Mouse (Mus musculus): ENCODE data around the gene Sorbs1. TPM values are rescaled to one million over a fixed set of nuclear protein-coding genes. Genes with fewer than 3 reads are reported as not detected.

The Sorbs1 gene
- polyA plus RNA-seq, 1 experiment from 2014 or later: 24.5 TPM

DNA sequence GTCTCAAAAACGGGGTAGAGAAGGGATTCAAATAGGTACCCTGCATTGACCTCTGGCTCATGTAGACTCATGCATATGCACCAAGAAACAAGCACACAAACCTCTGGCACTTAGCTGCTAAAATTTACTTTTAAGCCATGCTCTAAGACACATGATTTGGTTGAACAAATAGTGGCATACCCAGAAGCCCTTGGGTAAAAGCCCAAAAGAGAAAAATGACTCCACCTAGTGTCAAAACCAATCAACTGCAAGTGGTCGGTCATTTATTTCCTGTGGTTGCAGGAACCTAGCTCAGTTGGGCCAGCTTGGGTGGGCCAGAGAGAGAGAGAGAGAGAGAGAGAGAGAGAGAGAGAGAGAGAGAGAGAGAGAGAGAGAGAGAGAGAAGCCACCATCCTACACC, 109.0 kb downstream of the Sorbs1 start:
- Histone ChIP-seq H3K4me1 (peaks cover 10% of the 10 kb centered on the region), H3K9me3 (replicated peaks) (no peaks in the 10 kb centered on the region), H3K27me3 (ENCODE audit: low read depth, poor library complexity, severe bottlenecking) (no peaks in the 10 kb centered on the region), H3K36me3 (no peaks in the 10 kb centered on the region), H3K27ac (no peak overlapping the region), H3K4me3 (no peak overlapping the region)
- 81% methylated on average over 2 of the region's 2 CpGs for WGBS
- DNase-seq (ENCODE audit: low spot score): no peak

DNA sequence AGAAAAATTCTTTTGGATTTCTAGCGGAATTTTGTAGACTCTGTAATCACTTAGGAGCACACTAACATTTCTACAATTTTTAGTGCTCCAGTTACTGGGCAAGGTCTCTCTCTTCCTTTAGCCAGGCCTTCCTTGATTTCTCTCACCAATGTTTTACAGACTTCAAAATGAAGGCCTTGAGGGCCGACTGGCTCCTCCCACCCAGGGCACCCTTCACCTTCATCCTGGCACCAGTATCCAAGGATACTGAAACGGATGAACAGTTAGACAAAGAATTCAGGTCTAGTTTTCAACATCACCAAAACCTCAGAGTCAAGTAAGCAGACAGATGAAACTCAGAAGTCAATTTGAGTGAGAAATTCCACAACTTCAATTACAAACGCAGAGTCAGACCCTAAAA, 109.6 kb downstream of the Sorbs1 start:
- Histone ChIP-seq H3K9me3 (replicated peaks) (no peaks in the 10 kb centered on the region), H3K27ac (no peak overlapping the region), H3K4me3 (no peak overlapping the region), H3K4me1 (peaks cover 10% of the 10 kb centered on the region), H3K36me3 (no peaks in the 10 kb centered on the region), H3K27me3 (ENCODE audit: low read depth, poor library complexity, severe bottlenecking) (no peaks in the 10 kb centered on the region)
- DNase-seq (ENCODE audit: low spot score): no peak
- 93% methylated on average over 4 of the region's 4 CpGs for WGBS

DNA sequence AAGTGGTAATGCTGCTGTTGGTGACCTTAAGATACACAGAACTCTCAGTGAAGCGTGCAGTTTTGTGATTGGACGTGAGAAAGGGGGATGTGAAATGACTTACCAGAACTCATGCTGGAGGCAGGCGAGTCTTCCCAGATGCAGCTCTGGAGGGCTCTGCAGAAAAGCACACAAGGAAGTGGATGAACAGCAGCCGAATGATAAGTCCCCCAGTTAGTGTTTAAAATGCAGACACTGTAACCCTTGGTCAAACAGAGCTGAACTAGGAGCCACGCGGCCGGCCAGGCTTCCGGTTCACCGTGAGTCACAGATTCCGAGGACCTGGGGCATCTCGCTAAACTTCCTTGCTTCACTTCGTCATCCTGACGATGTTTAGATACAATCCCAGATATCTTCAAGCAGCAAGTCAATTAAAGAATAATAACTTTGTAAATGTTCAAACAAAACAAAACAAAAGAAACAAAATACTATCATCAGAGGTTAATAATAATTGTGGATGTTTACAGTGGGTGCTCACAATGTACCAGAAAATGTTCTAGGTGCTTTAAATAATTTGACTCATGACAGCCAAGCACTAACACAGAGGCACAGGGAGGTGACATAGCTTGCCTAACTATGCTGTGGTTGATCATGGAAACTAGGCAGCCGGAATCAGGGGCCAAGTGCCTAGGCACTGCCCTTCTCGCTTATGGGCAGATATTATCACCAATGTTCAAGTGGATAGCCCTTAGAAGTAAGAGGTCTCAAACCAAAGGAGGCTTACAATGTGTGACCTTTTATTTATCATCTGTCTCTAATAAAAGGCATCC, 111.2 kb downstream of the Sorbs1 start:
- Histone ChIP-seq H3K27ac (no peak overlapping the region), H3K4me3 (no peak overlapping the region), H3K4me1 (peaks cover 10% of the 10 kb centered on the region), H3K27me3 (ENCODE audit: low read depth, poor library complexity, severe bottlenecking) (no peaks in the 10 kb centered on the region), H3K36me3 (no peaks in the 10 kb centered on the region), H3K9me3 (replicated peaks) (no peaks in the 10 kb centered on the region)
- no peak for DNase-seq (ENCODE audit: low spot score)
- WGBS: 87% methylated on average over 15 of the region's 15 CpGs

GRCm38 (mm10) chr19:40401213-40401612, 112.4 kb downstream of the Sorbs1 start:
- no peak for DNase-seq (ENCODE audit: low spot score)
- H3K36me3 ChIP-seq: no peaks in the 10 kb centered on the region
- H3K4me3 ChIP-seq: no peak overlapping the region
- H3K4me1 ChIP-seq: peaks cover 10% of the 10 kb centered on the region
- WGBS: 94% methylated on average over 7 of the region's 7 CpGs
- H3K27ac ChIP-seq: no peak overlapping the region
- H3K27me3 ChIP-seq (ENCODE audit: low read depth, poor library complexity, severe bottlenecking): no peaks in the 10 kb centered on the region
- no peaks in the 10 kb centered on the region for H3K9me3 ChIP-seq (replicated peaks)

GRCm38 (mm10) chr19:40400426-40401030, 113.1 kb downstream of the Sorbs1 start:
- no peaks in the 10 kb centered on the region for H3K9me3 ChIP-seq (replicated peaks)
- DNase-seq (ENCODE audit: low spot score): no peak
- peaks cover 10% of the 10 kb centered on the region for H3K4me1 ChIP-seq
- no peaks in the 10 kb centered on the region for H3K27me3 ChIP-seq (ENCODE audit: low read depth, poor library complexity, severe bottlenecking)
- no peaks in the 10 kb centered on the region for H3K36me3 ChIP-seq
- H3K27ac ChIP-seq: no peak overlapping the region
- no peak overlapping the region for H3K4me3 ChIP-seq
- 66% methylated on average over 11 of the region's 11 CpGs for WGBS

DNA sequence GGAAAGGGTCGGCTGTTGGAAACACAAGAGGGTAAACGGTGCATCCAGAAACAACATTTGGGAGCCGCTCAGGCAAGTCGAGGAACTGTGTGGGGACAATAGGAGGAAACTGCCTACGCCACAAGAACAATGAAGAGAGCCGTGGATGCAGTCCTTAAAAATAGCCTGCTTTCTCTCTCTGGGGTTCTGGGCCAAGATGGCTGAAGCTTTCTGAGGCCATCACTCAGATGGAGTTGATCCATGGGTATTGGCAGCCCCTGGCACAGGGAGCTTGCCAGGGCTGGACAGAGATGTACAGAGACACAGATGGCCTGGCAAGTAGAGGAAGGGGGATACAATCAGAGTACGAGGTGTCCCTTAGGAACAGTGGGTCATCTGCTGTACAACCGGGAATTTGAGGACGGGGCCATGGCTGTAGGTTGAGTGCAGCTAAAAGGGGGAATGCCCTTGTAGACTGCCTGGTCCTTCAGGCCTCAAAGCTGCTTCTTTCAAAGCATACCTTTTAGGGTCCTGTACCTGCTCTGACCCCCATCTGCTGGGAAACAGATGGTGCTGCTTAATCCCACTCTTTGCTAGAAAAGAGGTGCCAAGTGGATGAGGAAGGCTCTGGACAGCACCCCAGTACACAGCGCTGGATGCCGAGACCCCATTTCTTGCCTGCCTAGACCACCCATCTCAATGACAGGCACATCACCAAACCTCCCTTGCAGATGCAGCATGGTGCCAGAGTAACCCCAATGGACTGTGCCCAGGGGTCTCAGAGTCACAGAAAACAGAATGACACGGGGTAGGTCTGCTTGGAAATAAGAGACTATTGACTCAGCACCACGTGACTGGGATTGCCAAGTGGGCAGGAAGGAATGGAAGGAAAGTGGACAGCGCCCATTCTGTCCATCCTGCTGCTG, 117.6 kb downstream of the Sorbs1 start:
- no peaks in the 10 kb centered on the region for H3K27me3 ChIP-seq (ENCODE audit: low read depth, poor library complexity, severe bottlenecking)
- no peak overlapping the region for H3K4me3 ChIP-seq
- no peak for DNase-seq (ENCODE audit: low spot score)
- WGBS: 91% methylated on average over 14 of the region's 14 CpGs
- peak overlapping the region; percentile 34; the same call in 1 of the 2 replicates for H3K27ac ChIP-seq
- no peaks in the 10 kb centered on the region for H3K9me3 ChIP-seq (replicated peaks)
- peaks cover 14% of the 10 kb centered on the region for H3K4me1 ChIP-seq
- no peaks in the 10 kb centered on the region for H3K36me3 ChIP-seq

- 88% methylated on average over 12 of the region's 12 CpGs for WGBS
- no peaks in the 10 kb centered on the region for H3K36me3 ChIP-seq
- H3K9me3 ChIP-seq (replicated peaks): no peaks in the 10 kb centered on the region
- H3K4me1 ChIP-seq: peaks cover 14% of the 10 kb centered on the region
- no peak for DNase-seq (ENCODE audit: low spot score)
- no peak overlapping the region for H3K4me3 ChIP-seq
- peak overlapping the region; percentile 34; the same call in 1 of the 2 replicates for H3K27ac ChIP-seq
- H3K27me3 ChIP-seq (ENCODE audit: low read depth, poor library complexity, severe bottlenecking): no peaks in the 10 kb centered on the region
Observed at GRCm38 (mm10) chr19:40395321-40395695, 118.3 kb downstream of the Sorbs1 start.

GRCm38 (mm10) chr19:40394555-40395320, 118.8 kb downstream of the Sorbs1 start:
- Histone ChIP-seq H3K27ac (peak overlapping the region; percentile 34; the same call in 1 of the 2 replicates), H3K4me3 (no peak overlapping the region), H3K36me3 (no peaks in the 10 kb centered on the region), H3K27me3 (ENCODE audit: low read depth, poor library complexity, severe bottlenecking) (no peaks in the 10 kb centered on the region), H3K4me1 (peaks cover 14% of the 10 kb centered on the region), H3K9me3 (replicated peaks) (no peaks in the 10 kb centered on the region)
- no peak for DNase-seq (ENCODE audit: low spot score)
- 64% methylated on average over 10 of the region's 10 CpGs for WGBS

DNA sequence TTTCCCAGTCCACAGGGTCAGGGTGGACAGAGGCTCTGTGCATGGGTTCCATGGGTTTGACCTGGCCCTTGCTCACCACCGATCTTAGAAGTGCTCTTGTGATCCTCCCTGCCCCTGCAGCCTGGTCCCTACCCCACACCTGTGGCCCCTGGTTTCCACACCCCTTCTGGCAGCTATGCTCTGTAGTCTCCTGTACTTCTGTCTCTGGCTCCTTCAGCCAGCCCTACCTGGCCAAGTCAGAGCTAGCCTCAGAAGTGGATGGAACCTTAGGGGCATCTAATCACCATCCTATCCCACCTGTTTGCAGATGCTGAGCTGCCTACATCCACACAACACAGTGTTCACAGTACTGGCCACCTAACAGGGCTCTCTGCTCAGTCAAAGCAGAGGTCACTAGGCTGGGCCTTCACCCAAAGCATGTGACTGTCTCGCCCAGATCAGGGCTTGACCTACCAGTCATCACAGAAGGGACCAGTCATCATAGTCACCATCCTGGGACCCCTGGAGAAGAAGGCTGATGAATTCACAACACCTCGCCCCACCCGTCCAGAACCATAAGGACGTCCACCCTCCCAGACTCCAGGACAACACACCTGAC, 120.7 kb downstream of the Sorbs1 start:
- Histone ChIP-seq H3K27me3 (ENCODE audit: low read depth, poor library complexity, severe bottlenecking) (no peaks in the 10 kb centered on the region), H3K4me1 (peaks cover 14% of the 10 kb centered on the region), H3K36me3 (no peaks in the 10 kb centered on the region), H3K4me3 (no peak overlapping the region), H3K9me3 (replicated peaks) (no peaks in the 10 kb centered on the region), H3K27ac (no peak overlapping the region)
- DNase-seq (ENCODE audit: low spot score): no peak
- WGBS: 91% methylated on average over 5 of the region's 5 CpGs

DNA sequence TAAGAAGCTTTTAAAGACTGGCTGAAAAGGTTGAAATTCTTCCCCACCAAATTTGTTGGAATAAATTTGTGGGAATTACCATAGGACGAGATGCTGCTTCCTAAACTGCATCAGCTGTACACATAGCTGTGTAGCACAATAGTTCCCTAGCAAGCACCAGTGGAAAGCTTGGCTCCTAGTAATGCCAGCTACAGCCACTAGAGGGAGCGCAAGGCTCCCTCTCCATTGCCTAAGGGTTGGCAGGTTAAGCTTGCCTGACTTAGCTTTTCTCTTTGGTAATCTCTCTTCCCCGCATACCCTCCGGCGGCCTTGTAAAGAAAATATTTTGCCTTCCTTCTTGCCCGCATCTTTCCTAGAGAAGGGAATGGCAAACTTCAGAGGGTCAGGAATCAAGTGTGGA, 122.1 kb downstream of the Sorbs1 start:
- peak; percentile 82 for DNase-seq (ENCODE audit: low spot score)
- Histone ChIP-seq H3K9me3 (replicated peaks) (no peaks in the 10 kb centered on the region), H3K4me3 (no peak overlapping the region), H3K4me1 (peaks cover 14% of the 10 kb centered on the region), H3K27me3 (ENCODE audit: low read depth, poor library complexity, severe bottlenecking) (no peaks in the 10 kb centered on the region), H3K36me3 (no peaks in the 10 kb centered on the region), H3K27ac (no peak overlapping the region)
- 26% methylated on average over 6 of the region's 6 CpGs for WGBS

- DNase-seq (ENCODE audit: low spot score): no peak
- Histone ChIP-seq H3K9me3 (replicated peaks) (no peaks in the 10 kb centered on the region), H3K27me3 (ENCODE audit: low read depth, poor library complexity, severe bottlenecking) (no peaks in the 10 kb centered on the region), H3K4me3 (no peak overlapping the region), H3K36me3 (no peaks in the 10 kb centered on the region), H3K27ac (no peak overlapping the region), H3K4me1 (no peaks in the 10 kb centered on the region)
- WGBS: 80% methylated on average over 3 of the region's 3 CpGs
Observed at GRCm38 (mm10) chr19:40386916-40387315, 126.7 kb downstream of the Sorbs1 start.

- H3K4me3 ChIP-seq: no peak overlapping the region
- no peaks in the 10 kb centered on the region for H3K27me3 ChIP-seq (ENCODE audit: low read depth, poor library complexity, severe bottlenecking)
- H3K36me3 ChIP-seq: no peaks in the 10 kb centered on the region
- WGBS: 94% methylated on average over 3 of the region's 3 CpGs
- no peaks in the 10 kb centered on the region for H3K4me1 ChIP-seq
- H3K9me3 ChIP-seq (replicated peaks): no peaks in the 10 kb centered on the region
- H3K27ac ChIP-seq: no peak overlapping the region
- no peak for DNase-seq (ENCODE audit: low spot score)
Observed at GRCm38 (mm10) chr19:40385334-40385733, 128.2 kb downstream of the Sorbs1 start.

Measured in limb, embryonic 10.5 days (tissue).